Mouse (Mus musculus) CD4-positive, CD25-positive, alpha-beta regulatory T cell, adult 2 months (primary cell): ENCODE results near the gene Vsig10.
"Not testable (repeated sequence)": the region's sequence is repeated elsewhere in the genome, so short reads cannot be mapped to it uniquely, and the experiment has no call there.

ENCODE experiments used
- DNase-seq: peaks from one replicate; pipeline ENCODE4 v3.0.0-alpha.2; 2012; ENCODE audit warnings: low read depth, low spot score

Gene Vsig10

DNA sequence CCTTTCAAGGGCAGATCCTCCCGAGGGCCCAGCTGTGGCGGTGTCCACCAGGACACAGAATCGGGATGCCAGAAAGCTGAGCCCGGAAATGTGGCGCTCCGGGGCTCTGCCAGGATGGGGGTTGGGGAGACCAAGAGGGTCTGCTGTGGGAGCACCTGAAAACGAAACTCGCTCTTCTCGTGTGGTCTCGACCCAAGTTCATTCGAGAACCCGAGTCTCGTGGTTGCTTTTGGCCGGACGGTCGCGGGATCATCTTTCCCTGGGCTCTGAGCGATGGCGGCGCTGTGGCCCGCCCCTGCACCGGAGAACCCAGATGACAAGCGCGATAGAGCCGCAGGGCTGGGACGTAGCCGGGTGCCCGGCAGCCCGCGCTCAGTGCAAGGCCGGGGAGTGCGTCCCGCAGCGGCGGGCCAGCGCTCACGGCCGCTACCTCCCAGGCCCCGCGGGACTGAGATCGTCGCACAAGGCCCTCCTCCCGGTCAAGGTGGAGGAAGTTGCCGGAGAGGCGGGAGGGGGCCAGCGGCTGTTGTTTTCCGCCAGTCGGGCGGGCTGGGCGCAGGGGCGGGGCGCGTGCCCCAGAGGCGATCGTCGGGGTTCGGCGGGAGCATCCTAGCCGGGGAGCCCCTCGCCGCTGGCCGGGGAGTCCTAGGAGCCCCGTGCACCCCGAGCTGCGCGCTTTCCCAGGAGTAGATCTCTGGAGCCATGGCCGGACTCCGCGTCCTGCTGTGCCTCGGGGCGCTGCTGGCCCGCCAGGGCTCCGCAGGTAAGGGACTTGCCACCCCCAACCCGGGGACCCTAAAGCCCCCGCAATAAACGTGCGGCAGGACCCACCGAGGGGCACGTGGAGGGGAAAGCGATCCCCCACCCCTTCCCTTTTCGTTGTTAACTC, at the start of gene Vsig10:
Gene Vsig10 (plus strand): TSS at position 343 of the 889 bp plus-strand sequence.
- peak; percentile 53 for DNase-seq

- DNase-seq = no peak
Measured at GRCm38 (mm10) chr5:117269395-117269794, 49.5 kb upstream of the Vsig10 start.

DNA sequence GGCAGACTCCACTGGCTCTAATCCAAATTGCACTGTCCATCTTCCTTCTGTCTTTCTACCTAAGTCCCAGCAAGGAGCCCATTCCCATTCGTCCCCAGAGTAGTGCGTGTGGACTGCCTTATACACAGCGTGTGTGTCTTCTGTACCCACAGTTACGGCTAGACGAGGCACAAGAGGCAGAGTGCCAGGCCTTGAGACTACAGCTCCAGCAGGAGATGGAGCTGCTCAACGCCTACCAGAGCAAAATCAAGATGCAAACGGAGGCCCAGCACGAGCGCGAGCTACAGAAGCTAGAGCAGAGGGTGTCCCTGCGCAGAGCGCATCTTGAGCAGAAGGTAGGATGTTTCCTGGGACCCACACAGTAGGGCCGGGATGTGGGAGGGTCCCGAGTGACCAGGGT, 46.9 kb upstream of the Vsig10 start:
- DNase-seq = no peak

DNA sequence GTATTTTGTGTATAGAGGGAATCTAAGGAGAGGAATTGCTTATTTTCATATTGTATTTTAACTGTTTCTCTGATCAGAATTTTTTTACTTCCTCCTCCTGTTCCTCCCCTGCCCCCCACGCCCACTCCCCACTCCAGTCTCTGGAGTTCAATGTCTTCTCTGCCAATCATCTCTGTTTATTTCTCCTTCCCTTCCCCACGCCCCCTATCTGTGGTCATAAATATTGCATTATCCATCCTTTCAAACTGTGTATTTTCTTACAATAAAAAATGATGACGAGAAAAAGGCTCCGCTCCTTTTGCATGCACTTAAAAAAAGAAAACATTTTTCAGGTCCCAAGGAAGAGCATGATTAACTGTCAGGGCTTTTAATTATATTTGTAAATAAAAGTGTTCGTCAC, 44.1 kb upstream of the Vsig10 start:
- DNase-seq = peak; percentile 33

DNA sequence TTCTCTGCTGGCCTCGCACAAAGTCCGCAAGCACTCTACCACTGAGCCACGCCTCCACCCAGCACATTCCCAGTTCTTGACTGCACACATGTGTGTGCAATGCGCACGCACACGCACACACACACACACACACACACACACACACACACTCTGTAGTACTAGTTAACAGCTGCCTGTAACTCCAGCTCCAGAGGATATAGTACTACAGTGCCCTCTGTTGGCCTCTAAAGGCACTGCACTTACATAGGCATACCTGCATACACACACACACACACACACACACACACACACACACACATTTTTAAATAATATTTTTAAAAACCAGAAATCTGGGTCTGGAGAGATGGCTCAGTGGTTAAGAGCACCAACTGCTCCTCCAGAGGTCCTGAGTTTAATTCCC, 41.1 kb upstream of the Vsig10 start:
- peak; percentile 19 for DNase-seq

DNA sequence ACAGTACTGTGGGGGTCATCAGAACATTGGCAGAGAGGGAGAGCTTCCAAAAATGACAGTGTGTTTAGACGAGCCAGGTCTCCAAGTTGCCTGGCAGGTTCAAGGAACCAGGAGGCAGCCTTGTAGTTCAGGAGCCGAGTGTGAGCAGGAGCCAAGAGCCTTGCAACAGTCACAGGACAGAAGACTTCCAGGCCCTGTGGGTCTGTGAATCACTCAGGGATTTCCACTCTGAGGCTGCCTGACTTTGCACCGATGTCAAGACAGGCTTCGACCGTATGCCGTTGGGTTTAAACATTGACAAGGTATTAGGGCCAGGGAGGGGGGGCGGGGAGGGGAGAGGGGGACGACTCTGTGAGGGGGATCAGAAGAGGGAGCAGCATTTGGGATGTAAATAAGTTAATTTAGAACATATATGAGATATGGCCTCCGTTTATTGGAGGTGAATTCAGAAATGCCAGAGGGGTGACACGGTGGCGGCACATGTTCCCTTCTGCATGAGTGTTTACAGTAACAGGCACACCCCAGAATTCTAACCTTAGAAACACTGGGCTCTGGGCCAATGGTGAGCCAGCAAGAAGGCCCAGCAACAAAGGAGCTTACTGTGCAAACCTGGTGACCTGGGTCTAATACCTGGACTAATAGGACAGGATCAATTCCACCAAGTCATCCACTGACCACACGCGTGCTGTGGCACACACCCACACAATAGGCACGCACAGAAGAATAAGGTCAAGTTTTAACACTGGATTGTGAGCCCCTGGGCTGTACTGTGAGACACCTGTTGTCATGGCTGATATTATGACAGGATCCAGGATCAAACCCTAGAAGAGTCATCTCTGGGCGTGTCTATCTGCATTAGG, 39.8 kb upstream of the Vsig10 start:
- no peak for DNase-seq

- no peak for DNase-seq
Measured at GRCm38 (mm10) chr5:117279669-117280050, 39.2 kb upstream of the Vsig10 start.

DNA sequence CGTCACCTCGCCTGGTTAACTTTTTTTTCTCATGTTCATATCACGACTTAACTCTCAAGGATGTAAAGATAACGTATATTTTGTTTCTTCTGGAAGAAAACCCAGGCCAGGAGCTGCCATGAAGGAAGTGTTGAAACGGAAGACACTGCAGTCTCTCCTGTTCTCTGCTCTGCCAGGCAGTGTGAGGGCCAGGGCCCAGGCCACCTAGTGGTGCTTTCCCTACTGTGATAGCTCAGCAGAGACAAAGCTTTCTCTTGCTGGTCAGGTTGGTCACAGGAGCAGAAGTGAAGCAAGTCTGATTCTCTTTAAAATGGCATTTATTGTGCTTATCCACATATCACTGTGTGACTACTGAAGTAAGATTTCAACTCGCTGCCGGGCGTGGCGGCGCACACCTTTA, 37.3 kb upstream of the Vsig10 start:
- no peak for DNase-seq

DNA sequence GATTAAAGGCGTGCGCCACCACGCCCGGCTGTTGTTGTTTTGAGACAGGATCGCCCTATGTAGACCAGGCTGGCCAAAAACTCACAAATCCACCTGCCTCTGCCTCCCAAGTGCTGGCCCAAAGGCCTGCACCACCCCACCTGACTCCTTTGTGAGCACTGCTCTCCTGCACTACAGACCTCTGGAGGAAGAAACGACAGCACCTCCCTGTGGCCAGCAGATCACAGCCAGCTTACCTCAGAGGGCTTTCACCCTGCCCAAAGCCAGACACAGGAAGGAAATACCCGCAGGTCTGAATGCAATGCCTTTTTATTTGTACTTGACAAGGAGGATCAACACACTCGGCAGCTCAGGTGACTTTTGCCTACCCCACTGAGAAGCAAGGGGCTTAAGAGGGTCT, 36.5 kb upstream of the Vsig10 start:
- no peak for DNase-seq

GRCm38 (mm10) chr5:117284029-117284428, 34.9 kb upstream of the Vsig10 start:
- DNase-seq = no peak

DNA sequence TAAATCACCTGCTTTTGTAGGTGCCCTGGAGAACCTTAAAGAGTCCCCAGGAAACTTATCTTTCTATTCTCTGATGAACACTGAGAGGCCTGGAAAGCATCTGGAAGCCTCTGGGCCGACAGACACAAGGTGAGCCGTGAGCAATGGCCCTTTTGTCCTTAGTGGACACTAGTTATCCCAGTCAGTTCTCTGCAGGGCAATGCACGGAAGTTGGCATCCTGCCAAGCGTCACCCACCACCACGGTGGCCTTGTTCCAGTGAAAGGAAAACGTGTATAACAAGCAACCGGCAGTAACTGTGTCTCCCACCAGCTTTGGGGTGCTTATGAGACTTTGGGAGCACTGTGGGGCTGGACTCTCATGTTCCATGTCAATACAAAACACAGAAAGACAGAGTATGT, 34.2 kb upstream of the Vsig10 start:
- DNase-seq = no peak

- no peak for DNase-seq
Measured at GRCm38 (mm10) chr5:117285266-117285665, 33.6 kb upstream of the Vsig10 start.

- DNase-seq = no peak
Measured at GRCm38 (mm10) chr5:117286286-117286685, 32.6 kb upstream of the Vsig10 start.

DNA sequence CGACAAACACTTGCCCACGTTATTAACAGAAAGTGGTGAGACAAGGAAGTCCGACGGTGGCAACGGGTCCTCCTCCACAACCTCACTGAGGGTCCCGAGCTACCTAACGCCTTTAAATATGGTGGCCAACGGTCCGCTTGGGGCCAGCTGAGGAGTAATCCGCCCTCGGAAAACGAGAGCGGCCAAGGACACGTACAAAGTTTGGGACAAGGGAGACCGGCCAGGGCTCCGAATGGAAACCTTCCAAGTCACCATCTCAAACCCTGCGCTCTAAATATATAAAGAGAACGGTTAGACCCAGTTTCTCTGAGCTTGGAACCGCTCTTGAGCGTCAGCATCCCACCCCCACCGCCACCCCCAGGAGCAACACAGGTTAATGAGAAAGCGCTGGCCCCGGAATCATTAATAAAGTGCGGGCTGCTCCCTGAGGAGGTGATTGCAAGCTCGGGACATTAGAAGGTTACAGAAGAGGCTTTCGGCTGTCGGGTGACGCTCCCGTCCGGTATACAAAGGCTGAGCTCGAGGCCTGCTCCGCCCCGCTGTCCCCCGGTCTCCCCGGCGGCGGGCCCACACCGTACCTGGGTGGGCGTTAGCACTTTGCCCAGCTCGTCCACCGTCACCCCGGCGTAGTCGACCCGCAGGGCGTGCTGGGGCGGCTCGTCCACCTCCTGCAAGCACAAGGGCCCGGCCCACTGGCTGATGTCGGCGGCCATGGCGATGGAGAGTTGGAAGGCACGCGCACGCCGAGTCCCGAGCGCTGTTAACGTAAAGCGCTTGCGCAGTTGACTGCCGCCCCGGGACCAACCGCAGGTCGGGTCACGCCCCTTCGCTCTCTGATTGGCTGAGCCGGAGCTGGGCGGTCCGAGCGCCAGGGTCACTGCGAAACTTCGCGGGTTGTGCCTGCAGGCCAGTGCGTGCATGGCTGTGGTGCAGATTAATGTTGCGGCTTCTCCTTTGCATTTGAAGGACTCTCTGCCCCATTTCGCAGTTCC, 31.8 kb upstream of the Vsig10 start, which contains the start of gene Pebp1:
Gene Pebp1 (minus strand): TSS at position 795 of the 992 bp plus-strand sequence.
- DNase-seq = peak; percentile 96

GRCm38 (mm10) chr5:117289646-117290045, 29.2 kb upstream of the Vsig10 start:
- no peak for DNase-seq

DNA sequence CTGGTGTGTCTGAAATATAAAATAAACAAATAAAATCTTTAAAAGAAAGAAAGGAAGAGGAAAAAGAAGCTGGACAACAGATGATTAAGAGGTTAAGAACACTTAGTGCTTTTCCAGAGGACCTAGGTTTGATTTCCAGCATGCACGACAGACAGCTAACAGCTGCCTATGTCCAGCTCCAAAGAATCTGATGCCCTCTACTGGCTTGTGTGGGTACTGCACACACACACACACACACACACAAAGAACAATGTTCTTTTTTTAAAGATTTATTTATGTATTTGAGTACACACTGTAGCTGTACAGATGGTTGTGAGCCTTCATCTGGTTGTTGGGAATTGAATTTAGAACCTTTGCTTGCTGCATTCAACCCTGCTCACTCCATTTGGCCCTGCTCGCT, 28.8 kb upstream of the Vsig10 start:
- DNase-seq = peak; percentile 40

DNA sequence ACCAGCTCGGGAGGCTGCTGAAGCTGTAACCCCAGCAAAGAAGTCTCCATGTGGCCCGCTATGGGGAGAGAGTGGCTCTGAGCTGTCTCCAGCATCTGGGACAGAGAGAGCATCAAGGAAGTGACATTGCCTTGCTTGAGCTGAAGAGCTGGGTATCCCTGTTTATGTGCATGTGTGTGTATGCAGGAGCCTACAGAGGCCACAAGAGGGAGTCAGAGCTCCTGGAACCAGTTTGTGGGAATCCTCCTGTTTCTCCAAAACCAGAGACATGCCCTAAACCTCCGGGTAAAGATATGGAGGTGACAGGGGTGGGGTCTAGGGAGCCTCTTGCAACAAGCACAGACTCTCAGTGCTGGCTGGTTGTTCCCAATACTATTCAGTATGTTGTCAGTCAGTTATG, 27.6 kb upstream of the Vsig10 start:
- DNase-seq = no peak

DNA sequence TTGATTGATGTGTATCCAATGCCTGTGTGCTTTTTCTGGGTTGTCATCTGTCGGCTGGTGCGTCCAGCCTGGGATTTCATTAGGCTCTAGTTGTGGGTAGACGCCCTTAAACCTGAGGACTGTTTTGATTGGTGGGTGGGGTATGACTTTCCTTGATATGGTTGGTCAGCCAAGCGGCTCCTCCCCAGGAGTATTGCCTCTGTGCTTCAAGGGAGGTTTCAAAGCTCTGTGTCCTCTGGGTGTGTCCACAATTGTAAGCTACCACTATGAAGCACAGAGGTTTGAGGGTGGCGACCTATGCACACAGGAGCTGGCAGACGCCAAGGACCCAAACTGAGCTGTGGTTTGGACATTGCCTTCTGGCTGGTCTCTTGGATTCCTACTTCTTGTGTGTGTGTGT, 26.3 kb upstream of the Vsig10 start:
- no peak for DNase-seq

DNA sequence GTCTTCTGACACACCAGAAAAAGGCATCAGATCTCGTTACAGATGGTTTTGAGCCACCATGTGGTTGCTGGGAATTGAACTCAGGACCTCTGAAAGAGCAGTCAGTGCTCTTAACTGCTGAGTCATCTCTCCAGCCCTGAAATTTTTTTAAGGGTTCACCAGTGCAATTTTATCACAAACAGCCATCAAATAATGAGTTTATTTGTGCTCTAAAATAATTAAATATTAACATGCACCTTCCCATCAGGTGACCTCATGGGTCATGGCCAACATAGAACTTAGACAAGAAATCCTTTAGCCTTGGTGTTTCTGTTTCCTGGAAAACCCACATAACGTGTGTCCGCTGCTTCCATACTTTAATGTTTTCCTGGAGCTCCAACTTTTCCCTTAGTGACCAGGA, 25.1 kb upstream of the Vsig10 start:
- DNase-seq = not testable (repeated sequence)

DNA sequence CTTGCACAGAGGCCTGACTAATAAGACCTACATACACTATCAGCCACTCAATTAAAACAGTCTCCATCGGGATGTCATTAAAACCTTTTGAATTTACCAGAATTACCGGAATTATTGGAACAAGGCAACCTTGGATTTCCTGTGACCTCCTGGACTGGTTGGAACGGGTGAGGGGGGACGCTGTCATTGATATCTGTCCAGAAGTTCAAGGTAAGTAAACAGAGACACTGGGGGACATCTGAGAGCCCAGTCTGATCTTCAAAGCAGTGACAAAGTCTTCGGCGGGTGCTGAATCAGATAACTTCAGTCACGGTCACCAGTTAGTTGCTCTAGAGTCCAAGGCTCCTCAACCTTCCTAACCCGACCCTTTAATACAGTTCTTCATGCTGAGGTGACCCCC, 23.9 kb upstream of the Vsig10 start:
- no peak for DNase-seq

- no peak for DNase-seq
Measured at GRCm38 (mm10) chr5:117302899-117303298, 16.0 kb upstream of the Vsig10 start.
